Comparison of ENCODE assay signal across 7 mouse cellular contexts in genomic region chr2:125122288-125122623, GRCm38 (mm10). TPM values are rescaled to one million over a fixed set of nuclear protein-coding genes. Genes with fewer than 3 reads are reported as not detected.
DNase-seq lines count a peak whose midpoint lies in the region; ATAC-seq and TF ChIP-seq lines count a peak whose summit lies in the region.

No protein-coding gene starts in this region.

- 22% methylated on average over 4 of the region's 4 CpGs for WGBS in forebrain, embryonic 10.5 days
- 16% methylated on average over 4 of the region's 4 CpGs for WGBS in liver, embryonic 12.5 days (ENCODE audit: insufficient replicate concordance)
- 9% methylated on average over 4 of the region's 4 CpGs for WGBS in stomach, postnatal 0 days

- H3K9ac ChIP-seq in liver, embryonic 12.5 days: peak overlapping the region; percentile 94
- H3K9ac ChIP-seq in stomach, postnatal 0 days (ENCODE audit: low read length): peak overlapping the region; percentile 82

- H3K9me3 ChIP-seq in forebrain, embryonic 10.5 days: no peaks in the 10 kb centered on the region
- H3K9me3 ChIP-seq in liver, embryonic 12.5 days (replicated peaks): no peaks in the 10 kb centered on the region
- H3K9me3 ChIP-seq in stomach, postnatal 0 days (ENCODE audit: control insufficient read depth, low read length): no peaks in the 10 kb centered on the region

- H3K4me1 ChIP-seq in forebrain, embryonic 10.5 days: peaks cover 33% of the 10 kb centered on the region
- peaks cover 46% of the 10 kb centered on the region for H3K4me1 ChIP-seq in liver, embryonic 12.5 days
- no peaks in the 10 kb centered on the region for H3K4me1 ChIP-seq in stomach, postnatal 0 days (replicated peaks; ENCODE audit: control insufficient read depth, insufficient read depth)

- peaks cover 16% of the 10 kb centered on the region; the same call in 1 of the 2 replicates for H3K36me3 ChIP-seq in forebrain, embryonic 10.5 days (replicated peaks)
- peaks cover 4% of the 10 kb centered on the region; the same call in 1 of the 2 replicates for H3K36me3 ChIP-seq in liver, embryonic 12.5 days
- no peaks in the 10 kb centered on the region for H3K36me3 ChIP-seq in stomach, postnatal 0 days (ENCODE audit: control insufficient read depth, insufficient read depth, low read length)

- ATAC-seq in liver, embryonic 12.5 days: no peak
- no peak for ATAC-seq in stomach, postnatal 0 days (ENCODE audit: low FRiP score, low TSS enrichment)

- DNase-seq in retina, postnatal 1 day: peak; percentile 32
- no peak for DNase-seq in retina, embryonic 14.5 days (ENCODE audit: low spot score)
- DNase-seq in forebrain, embryonic 10.5 days (ENCODE audit: extremely low spot score, low spot score): no peak
- DNase-seq in stomach, postnatal 0 days (ENCODE audit: low spot score): no peak
- DNase-seq in left cerebral cortex, adult 8-10 months (ENCODE audit: low spot score in 2 of 2): no peak
- no peak for DNase-seq in yolk sac, embryonic 10.5 days (ENCODE audit: low spot score)

- H3K4me2 ChIP-seq in liver, embryonic 12.5 days: peak overlapping the region; percentile 78
- peak overlapping the region; percentile 73 for H3K4me2 ChIP-seq in stomach, postnatal 0 days (replicated peaks; ENCODE audit: low read depth)

- H3K4me3 ChIP-seq in forebrain, embryonic 10.5 days: peak overlapping the region; percentile 87
- H3K4me3 ChIP-seq in liver, embryonic 12.5 days: peak overlapping the region; percentile 86
- H3K4me3 ChIP-seq in stomach, postnatal 0 days (ENCODE audit: low read depth, low read length): peak overlapping the region; percentile 60

- H3K27ac ChIP-seq in forebrain, embryonic 10.5 days: peak overlapping the region; percentile 100
- H3K27ac ChIP-seq in liver, embryonic 12.5 days: peak overlapping the region; percentile 88; the same call in 1 of the 2 replicates
- H3K27ac ChIP-seq in stomach, postnatal 0 days (replicated peaks): peak overlapping the region; percentile 36; the same call in 1 of the 2 replicates

- no peak for TF ChIP-seq CTCF in stomach, postnatal 0 days (IDR thresholded peaks at IDR 0.05; ENCODE audit: low read depth)

- H3K27me3 ChIP-seq in forebrain, embryonic 10.5 days (ENCODE audit: poor library complexity, severe bottlenecking): peaks cover 8% of the 10 kb centered on the region; the same call in 1 of the 2 replicates
- H3K27me3 ChIP-seq in liver, embryonic 12.5 days (replicated peaks): 0 out of 2 replicates have a peak, but pooled peaks cover 9% of the 10 kb centered on the region
- H3K27me3 ChIP-seq in stomach, postnatal 0 days (ENCODE audit: control insufficient read depth, insufficient read depth, low read length): no peaks in the 10 kb centered on the region

- no peak for TF ChIP-seq EP300 in stomach, postnatal 0 days (optimal IDR thresholded peaks at IDR 0.05)

RNA-seq across cellular contexts. Expression of gene Myef2, which starts 1.2 kb away (rescaled TPM):
- polyA plus RNA-seq in forebrain, embryonic 10.5 days (2016; fragmentation: Nextera tagmentation; extraction: Ambion mirVana): 162 and 168 TPM in 2 replicates
- 42.2 and 45.0 TPM in 2 replicates for polyA plus RNA-seq in liver, embryonic 12.5 days (2016; fragmentation: Nextera tagmentation; extraction: Ambion mirVana)
- 20.2 and 22.1 TPM in 2 replicates for polyA plus RNA-seq in stomach, postnatal 0 days (2015; fragmentation: Nextera tagmentation; extraction: Ambion mirVana)
- total RNA-seq in left cerebral cortex, adult 8-10 months (2022): 10 to 100 TPM; 72.7 to 88.8 (median 77.7) TPM

RNA-seq across cellular contexts. Expression of gene Ctxn2, which starts 14.2 kb away (rescaled TPM):
- not detected in 2 replicates for polyA plus RNA-seq in forebrain, embryonic 10.5 days (2016; fragmentation: Nextera tagmentation; extraction: Ambion mirVana)
- polyA plus RNA-seq in liver, embryonic 12.5 days (2016; fragmentation: Nextera tagmentation; extraction: Ambion mirVana): not detected in 2 replicates
- polyA plus RNA-seq in stomach, postnatal 0 days (2015; fragmentation: Nextera tagmentation; extraction: Ambion mirVana): 0.28 and 0.33 TPM in 2 replicates
- 10 to 100 TPM; 10.6 to 13.0 (median 12.6) TPM for total RNA-seq in left cerebral cortex, adult 8-10 months (2022)

RNA-seq across cellular contexts. Expression of gene Slc12a1, which starts 30.0 kb away (rescaled TPM):
- not detected in 2 replicates for polyA plus RNA-seq in forebrain, embryonic 10.5 days (2016; fragmentation: Nextera tagmentation; extraction: Ambion mirVana)
- polyA plus RNA-seq in liver, embryonic 12.5 days (2016; fragmentation: Nextera tagmentation; extraction: Ambion mirVana): not detected in 2 replicates
- not detected in 2 replicates for polyA plus RNA-seq in stomach, postnatal 0 days (2015; fragmentation: Nextera tagmentation; extraction: Ambion mirVana)
- under 1 TPM in 2 of 4 experiments, not detected in 2; 0.07 to 0.16 TPM for total RNA-seq in left cerebral cortex, adult 8-10 months (2022)

RNA-seq across cellular contexts. Expression of gene Slc24a5, which starts 54.3 kb away (rescaled TPM):
- 3.9 and 5.4 TPM in 2 replicates for polyA plus RNA-seq in forebrain, embryonic 10.5 days (2016; fragmentation: Nextera tagmentation; extraction: Ambion mirVana)
- 10.5 and 12.5 TPM in 2 replicates for polyA plus RNA-seq in liver, embryonic 12.5 days (2016; fragmentation: Nextera tagmentation; extraction: Ambion mirVana)
- polyA plus RNA-seq in stomach, postnatal 0 days (2015; fragmentation: Nextera tagmentation; extraction: Ambion mirVana): 0.62 and 0.73 TPM in 2 replicates
- under 1 TPM in 3 of 4 experiments, not detected in 1; 0.25 to 0.76 (median 0.42) TPM for total RNA-seq in left cerebral cortex, adult 8-10 months (2022)

Comparison
In these comparisons a context has a peak if more than half of its experiments do, and no peak if none do; other contexts are left out.
1. H3K27ac ChIP-seq: peak in every context shown above with its lines; median percentile 100 in forebrain, embryonic 10.5 days; 88 in liver, embryonic 12.5 days; 36 in stomach, postnatal 0 days.